Mouse (Mus musculus): ENCODE results near the gene Tmem220.

DNA sequence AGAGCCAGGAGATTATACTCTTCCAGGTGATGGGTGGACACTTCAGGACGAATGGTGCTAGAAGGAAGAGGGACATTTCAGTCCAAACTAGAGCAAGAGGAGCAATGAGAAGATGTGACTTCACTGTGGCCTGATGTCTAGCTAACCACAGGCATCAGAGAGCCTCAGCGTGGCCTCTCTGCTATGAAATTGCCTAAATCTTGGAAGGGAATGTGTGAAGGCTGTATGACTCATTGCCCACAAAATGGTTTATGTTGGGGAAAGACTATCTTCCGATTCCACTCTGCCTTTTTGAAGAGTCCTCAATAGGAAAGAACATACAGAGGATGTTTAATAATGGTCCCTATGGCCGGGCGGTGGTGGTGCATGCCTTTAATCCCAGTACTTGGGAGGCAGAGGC is 51.8 kb downstream of the Tmem220 start:
- TF ChIP-seq CTCF (IDR thresholded peaks at IDR 0.05; ENCODE audit: borderline replicate concordance, control insufficient read depth, extremely low read depth, insufficient read depth, low read length, poor library complexity) = no peak
- no peak for TF ChIP-seq POLR2A (IDR thresholded peaks at IDR 0.05; ENCODE audit: control insufficient read depth, extremely low read depth, insufficient read depth, low read length, poor library complexity)
